Mouse (Mus musculus) testis, adult 2 months (tissue): ENCODE data around the gene Zfp809.

Source experiments
- CTCF ChIP-seq: fragments of 200-500 bp; IDR thresholded peaks from 2 replicates; pipeline ENCODE4 v1.5.1; 2012; ENCODE audit warnings: low read depth, mild to moderate bottlenecking, inconsistent platforms, low read length, moderate library complexity; ENCODE audit not compliant: control insufficient read depth, insufficient read depth, insufficient replicate concordance
- POLR2A ChIP-seq: fragments of 200-500 bp; IDR thresholded peaks from 2 replicates; pipeline ENCODE4 v1.6.1; 2012; ENCODE audit warnings: low read depth, mild to moderate bottlenecking, inconsistent platforms, low read length, moderate library complexity; ENCODE audit not compliant: control insufficient read depth

- TF ChIP-seq CTCF, result no peak
- TF ChIP-seq POLR2A, result no peak
Observed at GRCm38 (mm10) chr9:22259184-22260091, 33.9 kb downstream of the Zfp809 start, which contains the start of gene Zfp599.
